Mouse (Mus musculus): ENCODE data around the gene Cecr2.

DNA sequence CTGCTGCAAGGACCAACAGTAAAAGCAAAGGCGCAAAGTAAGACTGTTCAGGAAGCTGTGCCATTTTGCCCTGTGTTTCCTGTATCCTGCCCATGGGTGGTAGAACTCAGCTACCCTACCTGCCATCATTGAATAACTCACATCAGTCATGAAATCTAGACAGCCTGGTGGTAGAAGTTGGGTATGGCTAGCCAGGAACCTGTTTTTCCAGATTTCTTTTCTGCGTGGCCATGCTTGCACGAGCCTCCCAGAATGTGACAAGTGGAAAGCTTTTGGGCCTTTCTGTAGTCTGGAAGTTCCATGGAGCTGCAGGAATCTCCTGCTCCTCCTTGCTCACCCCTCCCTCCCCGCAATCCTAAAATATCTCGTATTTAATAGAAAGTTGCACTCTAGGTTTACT lies 49.1 kb downstream of the Cecr2 start:
- TF ChIP-seq CTCF (IDR thresholded peaks at IDR 0.05; ENCODE audit: low read depth, low read length): no peak
- no peak for TF ChIP-seq POLR2A (IDR thresholded peaks at IDR 0.05; ENCODE audit: extremely low read depth, insufficient read depth, low read length)
